Mouse (Mus musculus): ENCODE measurements around the gene Fam172a. TPM values are rescaled to one million over a fixed set of nuclear protein-coding genes. Genes with fewer than 3 reads are reported as not detected.

Gene Fam172a
- polyA plus RNA-seq, 1 experiment from 2014 or later: 22.8 TPM

- Histone ChIP-seq H3K4me2 (peak within 1 kb of the TSS; percentile 78), H3K36me3 (ENCODE audit: control insufficient read depth, insufficient read depth, low read length) (no peaks in the 10 kb centered on the region), H3K27ac (ENCODE audit: low read depth, low read length) (peak within 1 kb of the TSS; percentile 94), H3K9ac (ENCODE audit: low read depth, low read length) (peak within 1 kb of the TSS; percentile 56), H3K27me3 (replicated peaks; ENCODE audit: control insufficient read depth, insufficient read depth, low read length) (peaks cover 89% of the 10 kb centered on the region), H3K4me3 (ENCODE audit: low read depth, low read length) (peak within 1 kb of the TSS; percentile 71), H3K4me1 (replicated peaks; ENCODE audit: control insufficient read depth, insufficient read depth, low read length) (no peaks in the 10 kb centered on the region; the same call in 1 of the 2 replicates), H3K9me3 (ENCODE audit: control insufficient read depth, low read length) (no peaks in the 10 kb centered on the region)
- under 1% methylated on average over 14 of the region's 14 CpGs for WGBS
- ATAC-seq (replicated peaks; ENCODE audit: low FRiP score): no peak
- DNase-seq (ENCODE audit: low spot score): no peak
Observed at GRCm38 (mm10) chr13:78199642-78200160, 497.9 kb downstream of the Fam172a start, which contains the start of gene Nr2f1. Gene Nr2f1, minus strand, starts transcription at chr13:78199757.

- Histone ChIP-seq H3K4me2 (peak overlapping the region; percentile 51), H3K4me3 (ENCODE audit: low read depth, low read length) (peak overlapping the region; percentile 5; the same call in 1 of the 2 replicates)
Observed at GRCm38 (mm10) chr13:78200407-78200806, 498.6 kb downstream of the Fam172a start.

GRCm38 (mm10) chr13:78200991-78201870 lies 499.4 kb downstream of the Fam172a start:
- peak; percentile 65 for ATAC-seq (replicated peaks; ENCODE audit: low FRiP score)
- WGBS: 1% methylated on average over 26 of the region's 30 CpGs
- no peak overlapping the region for H3K9ac ChIP-seq (ENCODE audit: low read depth, low read length)

More at GRCm38 (mm10) chr13:78200407-78200806, 498.6 kb downstream of the Fam172a start:
- H3K9ac ChIP-seq (ENCODE audit: low read depth, low read length): no peak overlapping the region
- H3K27me3 ChIP-seq (replicated peaks; ENCODE audit: control insufficient read depth, insufficient read depth, low read length): peaks cover 86% of the 10 kb centered on the region
- DNase-seq (ENCODE audit: low spot score) (no peak), ATAC-seq (replicated peaks; ENCODE audit: low FRiP score) (peak; percentile 37)
- H3K4me1 ChIP-seq (replicated peaks; ENCODE audit: control insufficient read depth, insufficient read depth, low read length): no peaks in the 10 kb centered on the region
- H3K36me3 ChIP-seq (ENCODE audit: control insufficient read depth, insufficient read depth, low read length): no peaks in the 10 kb centered on the region
- no peaks in the 10 kb centered on the region for H3K9me3 ChIP-seq (ENCODE audit: control insufficient read depth, low read length)
- 0% methylated on average over 9 of the region's 9 CpGs for WGBS
- no peak overlapping the region for H3K27ac ChIP-seq (ENCODE audit: low read depth, low read length)

GRCm38 (mm10) chr13:78201871-78202565 lies 500.2 kb downstream of the Fam172a start:
- WGBS: 4% methylated on average over 22 of the region's 22 CpGs
- Histone ChIP-seq H3K27ac (ENCODE audit: low read depth, low read length) (peak overlapping the region; percentile 55), H3K4me2 (peak overlapping the region; percentile 65)

More at GRCm38 (mm10) chr13:78200991-78201870, 499.4 kb downstream of the Fam172a start:
- H3K27me3 ChIP-seq (replicated peaks; ENCODE audit: control insufficient read depth, insufficient read depth, low read length): peaks cover 84% of the 10 kb centered on the region
- no peaks in the 10 kb centered on the region for H3K4me1 ChIP-seq (replicated peaks; ENCODE audit: control insufficient read depth, insufficient read depth, low read length)
- H3K27ac ChIP-seq (ENCODE audit: low read depth, low read length): no peak overlapping the region
- no peaks in the 10 kb centered on the region for H3K9me3 ChIP-seq (ENCODE audit: control insufficient read depth, low read length)
- DNase-seq (ENCODE audit: low spot score): peak; percentile 69
- H3K4me2 ChIP-seq: peak overlapping the region; percentile 65
- H3K4me3 ChIP-seq (ENCODE audit: low read depth, low read length): peak overlapping the region; percentile 51
- H3K36me3 ChIP-seq (ENCODE audit: control insufficient read depth, insufficient read depth, low read length): no peaks in the 10 kb centered on the region

GRCm38 (mm10) chr13:78202574-78203347 lies 500.9 kb downstream of the Fam172a start:
- Histone ChIP-seq H3K9ac (ENCODE audit: low read depth, low read length) (peak overlapping the region; percentile 50), H3K27me3 (replicated peaks; ENCODE audit: control insufficient read depth, insufficient read depth, low read length) (peaks cover 83% of the 10 kb centered on the region), H3K27ac (ENCODE audit: low read depth, low read length) (peak overlapping the region; percentile 55), H3K9me3 (ENCODE audit: control insufficient read depth, low read length) (no peaks in the 10 kb centered on the region), H3K4me3 (ENCODE audit: low read depth, low read length) (peak overlapping the region; percentile 51), H3K36me3 (ENCODE audit: control insufficient read depth, insufficient read depth, low read length) (no peaks in the 10 kb centered on the region), H3K4me2 (peak overlapping the region; percentile 65), H3K4me1 (replicated peaks; ENCODE audit: control insufficient read depth, insufficient read depth, low read length) (no peaks in the 10 kb centered on the region)
- ATAC-seq (replicated peaks; ENCODE audit: low FRiP score) (no peak), DNase-seq (ENCODE audit: low spot score) (no peak)
- WGBS: 2% methylated on average over 47 of the region's 47 CpGs

More at GRCm38 (mm10) chr13:78201871-78202565, 500.2 kb downstream of the Fam172a start:
- ATAC-seq (replicated peaks; ENCODE audit: low FRiP score) (0 out of 2 replicates have a peak, but pooled peaks have one; percentile 6), DNase-seq (ENCODE audit: low spot score) (no peak)
- Histone ChIP-seq H3K9ac (ENCODE audit: low read depth, low read length) (no peak overlapping the region), H3K27me3 (replicated peaks; ENCODE audit: control insufficient read depth, insufficient read depth, low read length) (peaks cover 84% of the 10 kb centered on the region), H3K4me1 (replicated peaks; ENCODE audit: control insufficient read depth, insufficient read depth, low read length) (no peaks in the 10 kb centered on the region), H3K9me3 (ENCODE audit: control insufficient read depth, low read length) (no peaks in the 10 kb centered on the region), H3K36me3 (ENCODE audit: control insufficient read depth, insufficient read depth, low read length) (no peaks in the 10 kb centered on the region), H3K4me3 (ENCODE audit: low read depth, low read length) (peak overlapping the region; percentile 51)

- H3K27me3 ChIP-seq (replicated peaks; ENCODE audit: control insufficient read depth, insufficient read depth, low read length): peaks cover 83% of the 10 kb centered on the region
- H3K9ac ChIP-seq (ENCODE audit: low read depth, low read length): peak overlapping the region; percentile 50
- peak overlapping the region; percentile 55 for H3K27ac ChIP-seq (ENCODE audit: low read depth, low read length)
- WGBS: 2% methylated on average over 37 of the region's 37 CpGs
- no peaks in the 10 kb centered on the region for H3K36me3 ChIP-seq (ENCODE audit: control insufficient read depth, insufficient read depth, low read length)
- peak overlapping the region; percentile 65 for H3K4me2 ChIP-seq
- no peak for DNase-seq (ENCODE audit: low spot score)
- H3K9me3 ChIP-seq (ENCODE audit: control insufficient read depth, low read length): no peaks in the 10 kb centered on the region
- peak; percentile 9; the same call in 1 of the 2 replicates for ATAC-seq (replicated peaks; ENCODE audit: low FRiP score)
- no peaks in the 10 kb centered on the region for H3K4me1 ChIP-seq (replicated peaks; ENCODE audit: control insufficient read depth, insufficient read depth, low read length)
- peak overlapping the region; percentile 51 for H3K4me3 ChIP-seq (ENCODE audit: low read depth, low read length)
Observed at GRCm38 (mm10) chr13:78203348-78204061, 501.7 kb downstream of the Fam172a start.

GRCm38 (mm10) chr13:78205426-78205825 lies 503.6 kb downstream of the Fam172a start:
- Histone ChIP-seq H3K27ac (ENCODE audit: low read depth, low read length) (no peak overlapping the region), H3K4me3 (ENCODE audit: low read depth, low read length) (no peak overlapping the region), H3K27me3 (replicated peaks; ENCODE audit: control insufficient read depth, insufficient read depth, low read length) (peaks cover 85% of the 10 kb centered on the region), H3K4me2 (no peak overlapping the region), H3K9me3 (ENCODE audit: control insufficient read depth, low read length) (no peaks in the 10 kb centered on the region), H3K9ac (ENCODE audit: low read depth, low read length) (no peak overlapping the region), H3K4me1 (replicated peaks; ENCODE audit: control insufficient read depth, insufficient read depth, low read length) (no peaks in the 10 kb centered on the region), H3K36me3 (ENCODE audit: control insufficient read depth, insufficient read depth, low read length) (no peaks in the 10 kb centered on the region)
- no peak for ATAC-seq (replicated peaks; ENCODE audit: low FRiP score)
- no peak for DNase-seq (ENCODE audit: low spot score)
